Mouse (Mus musculus) layer of hippocampus, adult 11-12 months (tissue): ENCODE data around the gene Dcbld2.

ENCODE experiments used
- DNase-seq: peaks from one replicate; pipeline ENCODE4 v3.0.0; 2022; ENCODE audit warnings: low spot score

Dcbld2 gene

DNA sequence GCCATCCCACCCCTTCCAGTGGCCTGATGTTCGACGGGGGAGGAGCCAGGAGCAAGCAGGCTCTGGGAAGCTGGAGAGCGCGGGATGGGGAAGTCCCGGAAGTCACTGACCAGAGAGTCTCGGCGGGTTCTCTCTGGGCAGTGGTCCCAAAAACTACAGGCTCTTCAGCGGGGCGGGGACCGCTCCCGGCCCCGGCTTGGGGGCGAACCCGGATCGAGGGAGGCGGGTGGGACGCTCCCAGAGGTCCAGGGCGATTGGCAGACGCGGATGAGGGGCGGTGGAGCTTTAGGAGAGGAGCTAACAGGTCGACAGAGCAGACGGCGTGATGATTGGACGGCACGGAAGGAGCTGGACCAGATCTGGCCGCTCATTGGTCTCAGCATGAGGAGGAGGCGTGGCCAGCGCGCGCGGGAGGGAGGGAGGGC is at the start of gene Dcbld2:
Gene Dcbld2, plus strand, starts transcription at position 382 of the 425 bp plus-strand sequence.
- DNase-seq, result peak; percentile 97

- DNase-seq, result no peak
Observed at GRCm38 (mm10) chr16:58377170-58377569, 31.1 kb upstream of the Dcbld2 start.

GRCm38 (mm10) chr16:58377756-58378503 is 30.3 kb upstream of the Dcbld2 start:
- no peak for DNase-seq

DNA sequence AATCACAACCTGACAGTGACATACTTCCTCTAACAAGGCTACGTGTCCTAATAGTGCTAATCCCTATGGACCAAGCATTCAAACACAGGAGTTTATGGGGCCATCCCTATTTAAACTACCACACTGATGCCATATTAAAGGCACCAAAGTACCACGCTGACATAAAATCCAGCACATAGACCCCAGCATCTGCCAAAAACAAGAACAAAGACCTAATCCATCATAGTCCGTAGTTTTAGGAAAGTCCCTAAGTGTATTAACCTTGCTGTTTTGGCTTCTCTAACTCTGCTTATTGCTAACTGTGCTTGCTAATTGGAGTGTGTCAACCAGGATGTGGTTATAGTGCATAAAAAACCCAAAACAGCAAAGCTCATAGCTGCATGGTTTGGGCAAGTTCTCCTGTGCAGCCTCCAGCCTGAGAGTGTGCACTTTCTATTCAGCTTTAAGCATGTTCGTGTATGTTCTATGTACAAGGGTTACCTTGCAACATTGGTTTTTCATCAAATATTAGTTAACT is 21.9 kb upstream of the Dcbld2 start:
- no peak for DNase-seq

- no peak for DNase-seq
Observed at GRCm38 (mm10) chr16:58389143-58389755, 19.0 kb upstream of the Dcbld2 start.

DNA sequence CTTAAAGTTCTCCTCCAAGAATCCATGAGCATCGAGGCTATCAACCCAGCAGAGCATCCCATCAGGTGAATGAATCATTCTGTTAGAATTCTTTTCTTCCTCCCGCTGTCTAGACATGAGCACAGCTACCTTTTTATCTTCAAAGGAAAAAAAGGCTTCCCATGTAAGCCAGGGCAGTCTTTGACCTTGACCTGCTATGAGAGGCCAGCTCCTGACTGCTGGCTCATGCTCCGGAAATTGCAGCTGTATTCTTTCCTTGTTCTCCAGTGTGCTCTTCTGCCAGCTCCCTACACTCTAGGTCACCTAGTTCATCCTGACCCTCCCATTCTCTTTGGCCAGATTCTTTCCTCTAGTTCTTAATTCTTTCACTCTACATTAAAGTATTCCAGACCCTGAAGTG is 15.2 kb upstream of the Dcbld2 start:
- no peak for DNase-seq

- no peak for DNase-seq
Observed at GRCm38 (mm10) chr16:58394156-58394555, 14.1 kb upstream of the Dcbld2 start.

- no peak for DNase-seq
Observed at GRCm38 (mm10) chr16:58398604-58399003, 9.6 kb upstream of the Dcbld2 start.

- no peak for DNase-seq
Observed at GRCm38 (mm10) chr16:58401079-58401478, 7.2 kb upstream of the Dcbld2 start.

GRCm38 (mm10) chr16:58404665-58405064 is 3.6 kb upstream of the Dcbld2 start:
- DNase-seq, result no peak

GRCm38 (mm10) chr16:58405271-58405670 is 3.0 kb upstream of the Dcbld2 start:
- DNase-seq, result no peak

DNA sequence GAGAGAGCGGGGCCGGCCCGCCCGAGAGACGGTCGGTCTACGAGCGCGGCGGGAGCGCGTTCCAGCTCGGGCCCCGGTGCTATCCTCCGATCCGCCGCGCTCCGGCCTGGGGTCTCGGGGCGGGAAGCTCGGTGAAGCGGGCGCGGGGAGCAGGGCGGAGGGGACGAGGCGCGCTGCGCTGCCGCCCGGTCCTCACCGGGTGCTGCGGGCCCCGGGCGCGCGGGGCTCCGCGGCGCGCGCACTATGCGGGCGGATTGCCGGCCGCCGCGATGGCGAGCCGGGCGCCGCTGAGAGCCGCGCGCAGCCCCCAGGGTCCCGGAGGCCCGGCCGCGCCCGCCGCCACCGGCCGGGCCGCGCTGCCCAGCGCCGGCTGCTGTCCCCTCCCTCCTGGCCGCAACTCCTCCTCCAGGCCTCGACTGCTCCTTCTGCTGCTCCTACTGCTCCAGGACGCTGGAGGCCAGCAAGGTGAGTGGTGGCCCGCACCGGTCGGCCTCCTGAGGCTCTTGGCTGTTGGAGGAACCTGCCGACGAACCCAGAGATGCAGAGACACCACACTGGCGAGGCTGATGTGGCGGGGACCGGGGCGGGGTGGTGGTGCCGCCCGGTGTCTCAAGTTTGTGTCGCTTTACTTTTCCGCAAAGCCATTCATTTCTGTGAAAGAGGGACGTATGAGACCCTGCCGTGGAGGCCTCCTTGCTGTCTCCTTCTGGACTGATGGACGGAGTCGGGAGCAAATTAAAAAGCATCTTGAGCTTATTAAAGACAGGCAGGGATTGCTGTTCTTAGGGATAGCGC is 441 bp downstream of the Dcbld2 start:
- peak; percentile 22 for DNase-seq

GRCm38 (mm10) chr16:58409825-58410224 is 1.6 kb downstream of the Dcbld2 start:
- no peak for DNase-seq

DNA sequence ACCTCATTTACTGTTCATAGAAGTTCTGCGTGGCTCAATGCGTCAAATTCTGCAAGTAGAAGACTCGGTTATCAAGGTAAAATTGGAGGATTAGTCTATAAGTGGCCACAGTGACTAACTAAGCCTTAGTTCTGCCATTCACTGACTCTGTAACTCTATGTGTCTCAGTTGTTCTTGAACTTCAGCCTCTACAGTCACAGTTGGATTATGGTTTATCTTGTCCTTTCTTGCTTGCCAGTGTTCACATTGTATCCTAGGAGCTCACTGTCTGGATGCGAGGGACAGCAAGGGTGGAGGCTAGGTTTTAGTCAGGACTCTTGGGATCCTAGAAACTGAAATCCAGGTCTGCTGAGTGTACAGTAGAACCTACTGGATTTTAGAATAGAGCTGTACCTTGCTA is 6.6 kb downstream of the Dcbld2 start:
- no peak for DNase-seq

DNA sequence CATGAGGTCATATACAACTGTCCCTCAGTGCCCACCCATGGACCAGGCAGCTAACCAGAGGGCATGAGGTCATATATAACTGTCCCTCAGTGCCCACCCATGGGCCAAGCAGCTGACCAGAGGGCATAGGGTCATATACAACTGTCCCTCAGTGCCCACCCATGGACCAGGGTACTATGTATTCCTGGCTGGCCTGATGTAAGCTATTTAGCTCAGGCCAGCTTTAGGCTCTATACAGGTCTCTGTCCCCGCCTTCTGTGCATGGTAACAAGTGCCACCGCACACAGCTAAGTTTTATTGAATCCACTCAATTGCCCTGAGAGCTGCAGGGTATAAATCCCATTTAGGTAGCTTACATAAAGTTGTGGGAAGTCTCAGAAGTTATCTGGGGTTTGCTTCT is 7.3 kb downstream of the Dcbld2 start:
- DNase-seq, result no peak

GRCm38 (mm10) chr16:58421696-58422354 is 13.6 kb downstream of the Dcbld2 start:
- peak; percentile 17 for DNase-seq

- DNase-seq, result no peak
Observed at GRCm38 (mm10) chr16:58430246-58430645, 22.0 kb downstream of the Dcbld2 start.

DNA sequence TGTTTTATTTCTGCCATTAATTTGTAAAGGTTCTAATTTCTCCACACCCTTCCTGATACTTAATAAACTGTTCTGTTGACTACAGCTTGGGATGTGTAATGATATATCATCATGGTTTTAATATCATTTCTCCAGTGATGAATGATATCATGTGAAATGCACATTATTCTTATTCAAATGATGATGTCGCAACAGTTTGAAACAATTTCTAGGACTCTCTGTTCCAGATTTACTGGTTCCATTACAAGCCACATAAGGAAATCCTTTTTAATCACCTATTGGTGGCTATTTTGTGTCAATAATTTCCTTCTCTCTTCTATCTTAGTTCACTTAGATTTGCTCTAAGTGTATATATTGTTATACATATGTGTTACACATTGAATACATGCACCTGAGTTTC is 24.1 kb downstream of the Dcbld2 start:
- no peak for DNase-seq

- DNase-seq, result no peak
Observed at GRCm38 (mm10) chr16:58444735-58445134, 36.5 kb downstream of the Dcbld2 start.

GRCm38 (mm10) chr16:58446281-58447259 is 38.3 kb downstream of the Dcbld2 start:
- DNase-seq, result no peak

DNA sequence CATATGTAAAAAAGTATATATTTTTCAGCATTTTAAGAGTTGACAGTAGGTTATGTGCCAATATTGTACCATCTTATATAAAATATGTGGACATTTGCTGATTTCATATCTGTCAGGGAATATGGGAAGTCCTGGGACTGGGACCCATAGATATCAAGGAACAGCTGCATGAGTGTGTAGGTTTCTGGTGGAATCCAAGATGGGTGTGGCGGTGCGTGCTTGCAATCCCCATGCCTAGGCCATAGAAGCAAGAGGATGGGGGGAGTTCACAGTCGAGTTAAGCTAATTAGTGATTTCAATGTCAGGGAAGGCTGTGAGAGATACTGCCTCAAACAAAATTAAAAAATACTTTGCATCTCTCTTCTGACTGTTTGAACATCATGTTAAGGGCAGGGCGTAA is 40.8 kb downstream of the Dcbld2 start:
- no peak for DNase-seq
